Mouse (Mus musculus): ENCODE data around the gene Ccdc86.

Ccdc86 gene

GRCm38 (mm10) chr19:10904927-10905727 lies 43.9 kb downstream of the Ccdc86 start:
- peak; percentile 84 for DNase-seq

GRCm38 (mm10) chr19:10904512-10904911 lies 44.6 kb downstream of the Ccdc86 start:
- no peak for DNase-seq

DNA sequence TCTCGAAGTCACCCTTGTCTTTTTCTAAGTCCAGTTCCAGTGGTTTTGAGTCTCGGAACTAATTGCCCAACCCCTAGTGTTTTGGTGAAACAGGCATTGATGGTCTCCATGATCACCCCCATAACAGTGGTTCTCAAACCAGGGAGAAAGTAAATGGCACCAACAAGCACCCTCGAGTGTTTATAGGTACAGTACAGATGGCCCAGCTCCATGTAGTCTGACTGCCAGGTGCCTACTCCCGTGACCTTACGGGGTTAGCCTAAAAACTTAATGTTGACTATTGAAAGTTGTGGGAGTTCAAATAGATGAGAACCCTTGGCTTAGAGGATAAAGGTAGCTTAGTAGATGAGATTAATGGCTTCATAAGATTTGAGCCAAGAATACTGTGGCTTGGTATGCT lies 48.0 kb downstream of the Ccdc86 start:
- DNase-seq = no peak

GRCm38 (mm10) chr19:10900315-10900714 lies 48.8 kb downstream of the Ccdc86 start:
- no peak for DNase-seq

DNA sequence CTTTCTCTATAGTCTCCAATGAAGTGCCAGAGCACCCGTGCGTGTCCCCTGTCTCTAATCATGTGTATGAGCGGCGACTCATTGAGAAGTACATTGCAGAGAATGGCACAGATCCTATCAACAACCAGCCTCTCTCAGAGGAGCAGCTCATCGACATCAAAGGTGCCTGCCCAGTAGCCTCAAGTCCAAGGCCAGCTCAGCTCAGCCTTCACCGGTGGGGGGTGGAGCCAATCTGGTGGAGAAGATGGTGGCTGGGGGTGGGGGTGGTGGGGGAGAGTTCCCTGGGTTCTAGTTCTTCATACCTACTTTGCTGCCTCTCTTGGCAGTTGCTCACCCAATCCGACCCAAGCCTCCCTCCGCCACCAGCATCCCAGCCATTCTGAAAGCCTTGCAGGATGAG lies 51.6 kb downstream of the Ccdc86 start:
- DNase-seq = no peak

DNA sequence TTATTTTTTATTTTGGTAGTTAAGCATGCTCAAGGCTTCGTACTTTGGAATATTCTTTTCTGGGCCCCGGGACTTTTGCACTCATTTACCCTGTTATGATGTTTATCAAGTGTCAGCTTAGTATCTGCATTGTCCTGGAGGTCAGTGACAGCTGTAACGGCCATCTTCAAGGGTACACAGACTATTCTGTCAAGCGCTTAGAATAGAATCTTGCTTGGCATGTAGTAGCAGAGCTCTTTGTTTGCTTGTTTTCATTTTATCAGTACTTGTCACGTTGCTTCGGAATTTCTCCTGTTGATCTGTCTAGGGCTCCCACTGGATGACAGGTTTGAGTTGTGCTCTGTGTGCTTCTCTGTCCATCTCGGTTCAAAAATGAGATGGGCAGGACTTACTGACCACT lies 52.2 kb downstream of the Ccdc86 start:
- no peak for DNase-seq

GRCm38 (mm10) chr19:10895708-10896107 lies 53.4 kb downstream of the Ccdc86 start:
- no peak for DNase-seq

DNA sequence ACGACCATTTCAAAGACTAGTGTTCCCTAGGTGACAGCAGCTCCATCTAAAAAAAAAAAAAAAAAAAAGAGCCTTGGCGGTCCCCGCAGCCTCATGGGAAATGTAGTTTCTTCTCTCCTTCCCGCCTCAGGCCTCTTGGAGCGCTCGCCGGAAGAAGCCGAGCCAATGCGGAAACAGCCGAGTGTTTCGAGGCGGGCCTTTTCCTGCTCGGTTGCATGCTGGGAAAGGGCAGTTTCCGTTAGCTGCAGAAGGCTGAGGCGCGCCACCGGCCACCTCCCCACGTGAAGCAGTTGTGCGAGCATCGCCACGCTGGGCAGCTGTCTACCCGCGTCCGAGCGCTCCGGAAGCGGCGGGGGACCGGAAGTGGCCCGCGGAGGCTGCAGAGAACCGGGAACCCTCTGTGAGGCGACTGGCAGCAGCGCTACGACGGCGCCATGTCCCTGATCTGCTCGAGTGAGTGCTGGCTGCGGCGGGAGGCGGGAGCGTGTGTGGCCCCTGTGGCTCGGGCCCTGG lies 54.0 kb downstream of the Ccdc86 start, which contains the start of gene Prpf19:
Gene Prpf19 (plus strand): TSS at position 216 of the 513 bp plus-strand sequence.
- DNase-seq = peak; percentile 97

DNA sequence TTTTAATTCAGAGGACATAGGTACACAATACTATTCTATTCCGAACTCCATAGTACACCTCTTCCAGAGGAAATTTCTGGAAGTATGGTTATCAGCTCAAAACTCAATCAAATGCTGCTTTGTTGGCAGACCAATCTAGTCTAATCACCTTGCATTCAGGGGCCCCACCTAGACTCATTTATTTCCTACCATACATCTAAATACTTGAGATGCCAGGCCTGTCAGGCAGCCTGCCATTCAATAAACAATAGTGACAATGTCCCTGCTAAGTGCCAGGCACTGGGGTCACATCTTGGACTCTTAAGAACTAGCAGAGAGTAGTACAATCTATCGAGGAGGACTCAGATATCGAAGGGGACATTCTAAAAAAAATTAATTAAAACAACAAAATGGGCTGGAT lies 56.9 kb downstream of the Ccdc86 start:
- no peak for DNase-seq
